Mouse (Mus musculus) kidney, postnatal 14 days (tissue): ENCODE measurements around the gene Gucy1b1.

Source experiments
- DNase-seq: peaks from one replicate; pipeline ENCODE4 v3.0.0; 2022; ENCODE audit warnings: mixed read lengths

Gucy1b1 gene

DNA sequence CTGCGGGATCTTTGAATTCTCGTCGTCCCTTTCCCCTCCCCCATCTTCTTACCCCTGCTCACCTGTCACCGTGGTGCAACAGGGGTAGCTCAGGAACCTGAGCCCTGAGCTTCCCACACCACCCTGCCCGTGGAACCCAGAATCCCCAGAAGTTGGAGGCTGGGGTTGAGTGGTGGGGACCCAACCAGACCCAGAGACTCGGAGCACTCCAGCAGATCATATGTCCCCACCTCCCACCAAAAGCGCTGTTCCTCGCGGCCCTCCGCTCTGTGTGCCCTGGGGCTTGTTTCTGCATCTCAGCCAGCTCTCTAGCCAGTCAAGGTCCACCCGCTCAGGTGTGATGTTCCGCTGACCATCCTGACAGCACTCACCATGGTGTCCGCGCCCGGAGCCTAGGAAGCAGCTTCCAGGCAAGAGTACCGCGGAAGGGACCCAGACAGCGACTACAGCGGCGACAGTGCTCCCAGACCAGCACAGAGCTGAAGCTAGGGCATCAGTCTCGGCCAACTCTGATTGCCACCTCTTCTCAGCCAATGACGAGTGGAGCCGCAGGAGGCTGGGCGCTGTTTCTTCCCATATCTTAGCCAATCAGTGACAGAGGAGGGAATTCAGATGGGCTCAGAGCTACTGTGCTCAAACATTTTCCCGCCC is at the start of gene Gucy1b1:
Gene Gucy1b1 (minus strand): TSS at position 489 of the 651 bp plus-strand sequence.
- peak; percentile 81 for DNase-seq

DNA sequence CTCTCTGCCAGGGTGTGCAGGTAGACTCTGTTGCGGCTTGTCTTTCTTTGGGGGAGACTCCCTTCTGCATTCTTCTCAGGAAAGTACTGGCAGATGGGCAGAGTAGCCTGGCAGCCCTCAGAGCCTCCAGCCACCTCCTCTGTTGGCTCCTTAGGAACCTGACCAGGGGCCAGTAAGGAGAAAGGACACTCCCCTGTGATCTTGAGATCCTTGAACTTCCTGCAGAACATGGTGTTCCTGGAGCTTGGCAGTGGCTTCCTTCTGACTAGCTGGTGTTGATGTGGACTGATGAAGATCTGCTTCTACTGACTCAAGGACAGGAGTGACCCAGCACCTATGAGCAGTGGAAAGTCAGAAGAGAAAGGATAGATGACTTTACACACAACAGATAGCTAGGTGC is 44.4 kb upstream of the Gucy1b1 start:
- no peak for DNase-seq

DNA sequence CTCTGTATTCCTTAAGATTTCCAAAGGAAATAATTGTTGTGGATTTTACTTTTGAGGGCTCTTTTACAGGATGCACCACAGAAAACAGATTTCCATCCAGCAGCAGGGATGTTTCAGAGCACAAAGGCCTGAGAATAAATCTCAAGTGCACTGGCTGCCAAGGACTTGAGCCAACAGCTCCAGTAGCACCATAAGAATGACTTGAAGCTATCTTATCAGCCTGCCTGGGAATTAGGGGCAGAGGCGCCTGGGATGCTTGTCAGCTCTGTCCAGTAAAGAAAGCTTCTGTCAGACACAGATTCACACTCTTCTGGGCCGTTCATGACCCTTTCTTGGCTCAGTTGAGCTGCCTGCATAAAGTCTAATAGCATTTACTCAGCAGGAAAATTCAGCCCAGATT is 38.0 kb upstream of the Gucy1b1 start:
- peak; percentile 63 for DNase-seq

- peak; percentile 51 for DNase-seq
These were observed 37.5 kb upstream of the Gucy1b1 start for GRCm38 (mm10) chr3:82111986-82112385.

DNA sequence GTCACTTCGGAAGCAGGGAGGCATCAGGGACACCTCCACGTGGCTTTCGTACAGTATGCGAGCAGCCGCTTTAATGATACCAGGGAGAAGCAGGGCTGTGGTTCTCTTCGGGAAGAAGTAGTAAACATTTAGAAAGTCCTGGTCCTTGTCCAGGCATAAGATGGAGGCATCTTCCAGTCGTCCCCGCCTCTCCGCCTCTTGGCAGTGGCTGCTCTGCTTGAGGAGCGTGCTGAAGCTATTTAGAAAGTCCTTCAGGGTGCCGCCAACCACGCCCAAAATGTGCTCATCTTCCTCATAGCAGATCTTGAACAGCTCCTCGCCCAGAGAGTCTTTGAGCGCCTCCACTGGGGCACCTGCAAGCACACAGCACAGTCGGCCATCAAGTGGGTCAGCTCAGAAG is 34.5 kb upstream of the Gucy1b1 start:
- DNase-seq = no peak

DNA sequence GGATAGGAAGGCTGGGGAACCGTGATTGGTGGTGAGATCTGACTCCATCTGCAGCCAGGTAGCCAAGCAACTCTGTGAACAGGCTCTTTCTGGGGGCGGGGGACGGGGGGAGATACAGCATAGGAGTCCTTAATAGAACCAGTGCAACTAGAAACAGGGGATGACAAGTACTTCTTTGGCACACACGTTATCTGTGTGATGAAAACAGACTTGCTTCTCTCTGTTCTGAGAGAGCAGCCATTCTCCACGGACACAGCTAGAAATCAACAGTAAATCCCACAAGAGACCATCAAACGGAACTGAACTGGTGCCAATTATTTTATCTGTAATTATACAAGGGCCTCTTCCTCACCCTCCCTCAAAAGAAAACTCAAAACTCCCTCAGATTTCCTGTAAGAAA is 29.7 kb upstream of the Gucy1b1 start:
- DNase-seq = no peak

DNA sequence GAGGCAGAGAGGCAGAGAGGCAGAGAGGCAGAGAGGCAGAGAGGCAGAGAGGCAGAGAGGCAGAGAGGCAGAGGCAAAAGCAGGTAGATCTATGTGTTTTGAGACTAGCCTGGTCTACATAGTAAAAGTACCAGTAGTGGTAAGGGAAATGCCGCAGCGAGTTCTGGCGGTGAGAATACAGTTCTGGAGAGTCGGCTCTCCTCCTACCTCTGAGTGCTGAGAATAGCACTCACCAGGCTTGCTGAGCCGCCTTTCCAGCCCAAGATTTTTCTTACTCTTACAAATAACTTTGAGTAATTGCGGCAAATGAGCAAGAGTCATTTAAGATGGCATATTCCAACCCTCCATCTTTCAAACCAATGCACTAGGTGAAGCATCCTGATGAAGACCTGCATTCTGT is 24.6 kb upstream of the Gucy1b1 start:
- DNase-seq = no peak

- no peak for DNase-seq
These were observed 22.3 kb upstream of the Gucy1b1 start for GRCm38 (mm10) chr3:82096801-82097200.

- peak; percentile 66 for DNase-seq
These were observed 728 bp downstream of the Gucy1b1 start for GRCm38 (mm10) chr3:82073741-82074181.

DNA sequence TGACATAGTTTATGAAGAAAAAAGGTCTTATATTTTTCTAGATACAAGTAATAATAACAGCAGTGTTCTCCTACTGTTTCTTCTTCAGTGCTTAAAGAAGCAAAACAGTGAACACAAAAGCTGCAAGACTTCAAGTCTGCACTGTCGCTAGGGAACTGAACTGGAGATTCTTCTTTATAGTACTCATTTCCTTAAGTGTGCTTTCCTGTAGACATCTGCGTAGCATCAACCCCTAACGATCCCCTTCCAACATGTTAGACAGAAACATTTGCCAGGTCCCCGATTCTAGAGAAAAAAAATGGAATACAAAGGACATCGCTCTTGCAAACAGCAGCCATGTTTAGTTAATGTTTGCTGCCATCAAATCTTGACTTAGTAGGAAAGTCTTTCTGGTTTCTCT is 6.7 kb downstream of the Gucy1b1 start:
- no peak for DNase-seq

GRCm38 (mm10) chr3:82061402-82062180 is 12.9 kb downstream of the Gucy1b1 start:
- DNase-seq = no peak

DNA sequence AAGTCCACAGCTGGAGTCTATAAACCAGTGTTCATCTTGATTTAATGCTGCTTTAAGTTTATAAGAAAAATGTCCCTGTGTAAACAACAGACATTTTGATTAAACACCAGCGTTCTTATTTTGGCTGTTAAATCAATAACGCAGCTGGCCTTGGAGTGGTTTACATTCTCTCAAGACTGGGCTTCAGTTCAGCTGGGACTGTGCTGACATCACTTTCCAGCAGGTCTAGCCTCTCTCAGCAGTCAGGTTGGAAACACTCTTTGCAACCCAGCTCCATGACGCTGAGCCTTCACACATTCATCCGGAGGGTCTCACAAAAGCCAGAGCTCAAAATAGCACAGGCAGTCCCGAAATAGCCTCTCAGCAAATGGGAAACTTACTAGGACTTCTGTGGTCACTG is 17.3 kb downstream of the Gucy1b1 start:
- DNase-seq = peak; percentile 14

GRCm38 (mm10) chr3:82054283-82054974 is 20.1 kb downstream of the Gucy1b1 start:
- DNase-seq = peak; percentile 14

- no peak for DNase-seq
These were observed 22.5 kb downstream of the Gucy1b1 start for GRCm38 (mm10) chr3:82052029-82052428.

DNA sequence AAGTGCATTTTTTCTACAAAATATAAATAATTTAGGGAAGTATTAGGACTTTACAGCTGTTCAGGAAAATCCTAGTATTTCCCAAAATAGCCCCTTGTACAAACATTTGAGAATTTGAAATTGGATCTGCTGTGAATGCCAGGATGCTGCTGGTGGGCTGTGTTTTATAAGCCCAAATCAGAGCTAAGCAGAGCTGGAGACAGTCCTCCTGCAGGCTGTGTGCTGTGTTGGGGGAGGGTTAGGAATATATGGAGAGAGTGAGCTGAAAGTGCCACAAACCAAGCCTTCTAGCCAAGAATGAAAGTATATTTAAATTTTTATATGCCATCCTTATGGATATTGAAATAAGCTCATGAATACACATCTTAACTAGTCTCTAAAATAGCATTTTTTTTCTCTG is 23.0 kb downstream of the Gucy1b1 start:
- DNase-seq = no peak

DNA sequence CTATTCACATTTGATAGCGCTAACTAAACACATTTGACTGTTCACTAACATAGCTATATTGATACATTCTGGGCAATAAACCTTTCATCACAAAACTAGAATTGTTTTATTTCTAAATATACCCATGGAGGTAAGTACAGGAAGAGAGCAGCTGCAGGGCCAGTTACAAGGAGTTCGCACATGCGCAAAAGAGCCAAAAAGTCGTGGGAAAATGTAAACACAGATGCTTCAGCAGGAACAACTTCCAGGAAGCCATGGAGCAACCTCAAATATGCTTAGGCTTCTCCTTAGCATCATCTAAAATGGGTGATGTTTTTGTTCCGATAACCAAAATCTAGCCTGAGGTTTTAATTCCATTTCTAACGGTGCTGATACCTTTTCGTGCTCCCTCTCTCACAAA is 25.8 kb downstream of the Gucy1b1 start:
- DNase-seq = no peak

GRCm38 (mm10) chr3:82048078-82048477 is 26.4 kb downstream of the Gucy1b1 start:
- DNase-seq = no peak

- peak; percentile 67 for DNase-seq
These were observed 27.3 kb downstream of the Gucy1b1 start for GRCm38 (mm10) chr3:82047100-82047753.

GRCm38 (mm10) chr3:82046087-82046486 is 28.4 kb downstream of the Gucy1b1 start:
- no peak for DNase-seq

- DNase-seq = no peak
These were observed 29.6 kb downstream of the Gucy1b1 start for GRCm38 (mm10) chr3:82044902-82045301.

- no peak for DNase-seq
These were observed 30.8 kb downstream of the Gucy1b1 start for GRCm38 (mm10) chr3:82043676-82044075.

DNA sequence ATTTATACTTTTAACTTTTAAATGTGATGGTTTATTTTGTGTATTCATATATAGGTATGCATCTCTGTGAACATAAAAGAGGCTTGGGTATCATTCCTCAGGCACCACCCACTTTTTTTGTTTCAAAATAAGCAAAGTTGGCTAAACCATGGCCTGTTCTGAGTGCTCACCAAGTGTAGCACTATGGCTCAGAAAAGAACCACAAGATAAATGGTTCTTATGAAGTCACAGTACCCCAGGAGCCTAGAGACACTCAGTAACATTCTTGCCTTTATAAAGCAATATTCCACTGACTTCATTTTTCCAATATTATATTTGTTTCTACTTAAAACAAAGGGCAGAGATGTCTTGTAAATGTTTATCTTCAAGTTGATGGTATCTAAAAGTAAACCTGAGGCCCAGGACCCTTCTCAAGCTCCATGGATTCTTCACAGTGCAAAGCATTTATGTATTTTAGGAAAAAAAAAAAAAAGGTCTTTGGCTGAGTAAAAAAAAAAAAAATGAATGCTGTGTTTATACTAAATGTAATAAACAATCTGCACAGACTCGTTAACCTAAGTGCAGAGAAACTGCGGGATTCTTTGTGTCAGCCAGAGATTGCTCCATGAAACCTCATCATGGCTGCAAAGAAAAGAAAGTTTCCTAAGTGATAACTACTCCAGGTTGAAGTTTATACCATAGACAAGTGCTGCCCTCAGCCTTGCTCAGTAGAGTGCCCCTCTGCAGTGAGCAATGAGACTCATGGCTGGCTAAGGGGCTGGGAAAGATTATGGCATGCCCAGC is 38.0 kb downstream of the Gucy1b1 start:
- DNase-seq = no peak
